Mouse (Mus musculus) WW6 (cell line): ENCODE results near the gene Brdt.
"Not testable (repeated sequence)": the region's sequence is repeated elsewhere in the genome, so short reads cannot be mapped to it uniquely, and the experiment has no call there.

ENCODE experiments used
- DNase-seq: peaks from one replicate; pipeline ENCODE4 v3.0.0-alpha.2; 2013; ENCODE audit warnings: low read depth, low spot score

Gene Brdt

DNA sequence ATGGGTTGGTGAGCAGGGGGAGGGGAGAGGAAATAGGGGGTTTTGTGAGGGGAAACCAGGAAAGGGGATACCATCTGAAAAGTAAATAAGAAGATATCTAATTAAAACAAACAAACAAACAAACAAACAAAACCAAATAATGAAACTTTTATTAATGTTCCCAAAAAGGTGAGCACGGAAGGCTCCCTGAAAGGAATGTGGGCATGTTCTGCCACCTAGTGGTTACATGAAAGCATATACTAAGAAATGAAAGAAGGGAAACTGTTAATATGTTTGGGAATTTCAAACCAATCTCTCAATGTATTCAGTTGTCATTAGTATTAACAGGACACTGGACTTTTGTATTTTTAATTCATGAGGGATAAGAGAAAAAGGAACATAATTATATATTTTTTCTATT lies 10.3 kb upstream of the Brdt start:
- no peak for DNase-seq

GRCm38 (mm10) chr5:107340404-107340803 lies 9.4 kb downstream of the Brdt start:
- DNase-seq: no peak

DNA sequence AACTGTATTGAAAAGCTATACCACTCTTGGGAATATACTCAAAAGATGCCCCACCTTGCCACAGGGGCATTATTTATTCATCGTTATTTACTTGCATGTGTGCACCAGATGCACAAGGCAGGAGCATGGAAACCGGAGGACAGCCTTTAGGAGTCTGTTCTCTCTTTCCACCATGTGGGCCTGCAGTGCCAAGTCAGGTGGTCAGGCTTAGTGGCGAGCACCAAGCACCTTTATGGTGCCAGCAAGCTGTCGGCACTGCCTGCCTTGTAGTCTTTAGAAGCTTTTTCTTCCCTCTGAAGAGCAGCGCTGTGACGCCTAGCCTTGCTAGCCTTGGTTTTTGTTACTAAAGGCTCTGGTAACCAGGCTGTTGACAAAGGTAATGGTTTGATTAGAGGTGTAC lies 11.9 kb downstream of the Brdt start:
- DNase-seq: no peak

DNA sequence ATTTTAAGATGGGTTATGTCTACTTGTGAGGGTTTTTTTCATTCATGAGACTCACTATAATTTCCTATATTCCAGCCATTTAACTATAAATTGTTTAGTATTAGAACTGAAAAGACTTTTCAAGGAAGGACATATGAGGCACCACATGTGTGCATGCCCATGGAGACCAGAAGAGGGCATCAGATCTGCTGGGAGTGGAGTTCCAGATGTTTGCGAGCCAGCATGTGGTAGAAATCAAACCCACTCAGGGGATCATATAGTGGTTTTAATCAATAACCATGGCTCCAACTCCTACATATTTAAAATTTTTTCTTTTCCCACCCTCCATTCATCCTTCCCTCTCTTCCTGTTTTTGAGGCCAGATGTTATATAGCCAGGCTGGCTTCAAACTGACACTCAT lies 15.3 kb downstream of the Brdt start:
- DNase-seq: no peak

GRCm38 (mm10) chr5:107352566-107352965 lies 21.6 kb downstream of the Brdt start:
- no peak for DNase-seq

DNA sequence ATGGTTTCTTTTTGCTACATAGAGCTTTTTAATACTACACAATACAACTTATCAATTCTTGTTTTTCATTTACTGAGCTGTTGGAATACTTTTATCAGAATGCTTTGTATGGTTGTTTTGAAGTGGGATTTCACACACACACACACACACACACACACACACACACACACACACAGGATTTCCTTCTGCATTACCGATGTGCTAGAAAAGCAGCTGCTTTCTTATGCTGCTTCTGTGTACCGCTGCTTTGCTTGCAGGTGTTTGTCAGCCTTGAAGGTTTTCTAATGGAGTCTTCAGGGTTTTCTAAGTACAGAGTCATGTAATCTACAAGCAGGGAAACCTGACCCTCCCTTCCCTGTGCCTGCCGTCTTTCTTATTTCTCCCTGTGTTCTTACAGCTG lies 23.0 kb downstream of the Brdt start:
- no peak for DNase-seq

DNA sequence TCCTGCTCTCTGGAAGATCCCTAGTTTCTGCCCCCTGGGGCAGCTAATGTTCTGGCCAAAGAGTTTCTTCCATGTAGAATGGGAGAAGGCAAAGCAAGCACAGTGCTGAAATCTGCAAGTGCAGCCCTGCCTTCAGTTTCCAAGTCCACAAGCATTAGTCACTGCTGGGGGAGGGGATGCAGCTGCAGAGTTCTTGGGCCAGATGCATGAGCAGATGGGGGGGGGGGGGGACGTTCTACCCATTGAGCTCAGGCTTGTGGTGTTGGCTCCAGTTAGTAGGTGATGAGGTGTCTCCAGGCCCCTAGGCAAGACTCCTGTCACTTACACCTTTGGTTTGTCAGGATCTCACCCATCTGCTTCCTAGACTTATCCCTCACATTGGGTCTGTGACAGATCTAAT lies 24.8 kb downstream of the Brdt start:
- no peak for DNase-seq

- no peak for DNase-seq
These were observed 26.8 kb downstream of the Brdt start for GRCm38 (mm10) chr5:107357723-107358122.

DNA sequence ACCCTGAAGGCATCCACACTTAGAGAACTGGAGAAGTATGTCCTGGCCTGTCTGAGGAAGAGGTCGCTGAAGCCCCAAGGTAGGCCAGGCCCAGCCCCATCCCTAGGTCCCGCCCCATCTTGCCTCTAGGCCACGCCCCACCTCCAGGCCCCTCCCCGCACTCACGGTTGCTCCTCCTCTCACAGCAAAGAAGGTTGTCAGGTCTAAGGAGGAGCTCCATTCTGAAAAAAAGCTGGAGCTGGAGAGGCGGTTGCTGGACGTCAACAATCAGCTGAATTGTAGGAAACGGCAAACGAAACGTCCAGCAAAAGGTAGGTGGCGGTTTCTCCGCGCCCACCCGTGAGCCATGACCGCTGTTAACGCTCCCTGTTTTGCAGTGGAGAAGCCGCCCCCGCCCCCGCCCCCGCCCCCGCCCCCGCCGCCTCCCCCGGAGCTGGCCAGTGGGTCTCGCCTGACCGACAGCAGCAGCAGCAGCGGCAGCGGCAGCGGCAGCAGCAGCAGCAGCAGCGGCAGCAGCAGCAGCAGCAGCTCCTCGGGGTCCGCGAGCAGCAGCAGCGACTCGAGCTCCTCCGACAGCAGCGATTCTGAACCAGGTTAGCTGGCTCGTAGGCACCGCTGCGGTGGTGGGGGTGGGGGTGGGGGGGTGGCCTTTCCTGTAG lies 28.6 kb downstream of the Brdt start:
- peak; percentile 74 for DNase-seq

GRCm38 (mm10) chr5:107360054-107360730 lies 29.2 kb downstream of the Brdt start:
- no peak for DNase-seq

DNA sequence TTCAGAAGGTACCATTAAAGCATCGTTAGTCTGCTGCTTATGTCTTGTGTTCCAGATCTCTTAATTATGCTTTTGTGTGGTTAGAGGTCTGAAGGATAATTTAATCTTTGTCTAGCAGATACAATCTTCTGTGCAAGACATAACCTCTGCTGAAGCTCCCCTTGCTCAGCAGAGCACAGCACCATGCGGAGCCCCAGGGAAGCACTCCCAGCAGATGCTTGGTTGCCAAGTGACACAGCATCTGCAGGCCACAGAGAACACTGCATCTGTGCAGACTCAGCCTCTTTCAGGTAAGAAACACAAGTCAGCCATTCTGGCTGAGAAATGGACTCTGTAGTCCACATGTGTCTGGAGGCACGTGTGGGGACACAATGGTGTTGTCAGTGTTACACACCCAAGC lies 39.1 kb downstream of the Brdt start:
- DNase-seq: no peak

DNA sequence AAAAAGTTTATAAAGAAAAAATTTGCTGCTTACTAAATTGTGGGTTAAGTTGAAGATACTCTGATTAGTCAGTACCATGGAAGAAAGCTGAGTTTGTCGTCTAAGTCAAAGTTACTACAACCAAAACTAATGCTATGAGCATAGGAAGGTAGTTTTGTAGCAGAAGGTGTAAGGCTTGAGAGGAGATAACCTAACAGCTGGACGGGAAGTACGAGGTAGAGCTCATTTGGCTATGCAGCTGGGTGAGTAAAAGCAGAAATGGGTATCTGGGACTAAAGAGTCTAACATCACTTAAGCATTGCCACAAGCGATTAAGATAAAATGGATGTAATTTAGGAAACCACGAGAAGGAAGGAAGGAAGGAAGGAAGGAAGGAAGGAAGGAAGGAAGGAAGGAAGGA lies 40.4 kb downstream of the Brdt start:
- DNase-seq: no peak

DNA sequence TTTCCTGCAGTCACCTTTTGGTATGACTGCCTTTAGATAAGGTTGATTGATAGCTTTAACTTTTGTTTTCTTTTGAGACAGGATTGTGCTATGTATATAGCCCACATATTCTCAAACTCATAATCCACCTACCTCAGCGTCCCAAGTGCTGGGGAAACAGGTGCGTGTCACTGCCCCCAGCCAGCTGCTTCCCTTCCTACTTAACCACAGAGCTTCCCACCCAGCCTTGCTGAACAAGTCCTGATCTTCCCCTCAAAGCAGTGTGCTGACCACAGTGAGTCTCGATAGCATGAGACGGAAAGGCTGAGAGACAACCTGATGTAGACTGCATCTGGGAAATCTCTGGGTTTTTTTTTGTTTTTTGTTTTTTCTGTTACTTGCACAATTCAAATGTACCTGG lies 42.3 kb downstream of the Brdt start:
- no peak for DNase-seq

DNA sequence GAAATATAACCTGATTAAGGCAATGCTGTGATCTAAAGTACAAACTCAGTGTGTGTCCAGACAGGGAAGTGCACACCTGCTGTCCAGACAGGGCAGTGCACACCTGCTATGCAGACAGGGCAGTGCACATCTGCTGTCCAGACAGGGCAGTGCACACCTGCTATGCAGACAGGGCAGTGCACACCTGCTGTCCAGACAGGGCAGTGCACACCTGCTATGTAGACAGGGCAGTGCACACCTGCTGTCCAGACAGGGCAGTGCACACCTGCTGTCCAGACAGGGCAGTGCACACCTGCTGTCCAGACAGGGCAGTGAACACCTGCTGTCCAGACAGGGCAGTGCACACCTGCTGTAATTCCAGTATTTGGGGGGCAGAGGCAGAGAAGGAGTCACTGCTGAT lies 55.5 kb downstream of the Brdt start:
- not testable (repeated sequence) for DNase-seq

DNA sequence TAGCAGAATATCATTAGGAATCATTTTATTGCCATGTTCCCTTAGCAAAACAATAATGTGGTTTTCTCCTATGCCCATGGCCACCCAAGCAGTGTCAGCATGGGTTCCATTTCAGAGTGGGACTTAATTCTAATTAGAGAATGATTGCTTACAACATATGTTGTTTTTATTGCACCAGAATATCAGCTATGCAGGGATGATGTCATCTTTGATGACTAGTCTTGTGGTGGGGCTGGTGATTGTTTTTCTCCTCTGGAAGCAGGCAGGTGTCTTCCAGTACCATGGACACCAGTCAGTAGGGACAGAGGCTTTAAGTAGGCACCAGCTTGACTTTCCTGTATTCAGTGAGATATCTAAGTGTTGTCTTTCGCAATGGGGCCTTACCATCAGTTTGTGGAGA lies 56.8 kb downstream of the Brdt start:
- DNase-seq: no peak

- DNase-seq: no peak
These were observed 58.4 kb downstream of the Brdt start for GRCm38 (mm10) chr5:107389373-107389772.

DNA sequence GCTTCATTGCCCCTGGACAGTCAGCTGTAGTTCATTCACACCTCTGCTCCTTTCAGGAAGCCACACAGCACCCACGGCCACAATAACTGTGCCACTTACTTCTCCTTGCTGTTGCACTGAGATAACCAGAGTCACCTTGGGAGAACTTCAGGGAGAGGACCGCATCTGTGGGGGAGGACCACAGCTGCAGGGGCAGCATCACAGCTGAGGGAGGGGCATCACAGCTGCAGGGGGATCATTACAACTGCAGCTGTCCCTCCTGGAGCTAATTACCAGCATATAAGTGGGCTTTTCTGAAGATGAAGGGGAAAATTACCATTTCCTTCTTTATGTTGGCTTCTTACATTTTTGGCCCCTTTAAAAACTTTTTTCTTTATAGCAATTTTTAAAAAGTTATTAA lies 63.5 kb downstream of the Brdt start:
- DNase-seq: no peak

GRCm38 (mm10) chr5:107402436-107402835 lies 71.5 kb downstream of the Brdt start, which contains the start of gene Ephx4:
Gene Ephx4, plus strand, starts transcription at chr5:107402736.
- no peak for DNase-seq

GRCm38 (mm10) chr5:107403011-107403946 lies 72.3 kb downstream of the Brdt start:
- no peak for DNase-seq

DNA sequence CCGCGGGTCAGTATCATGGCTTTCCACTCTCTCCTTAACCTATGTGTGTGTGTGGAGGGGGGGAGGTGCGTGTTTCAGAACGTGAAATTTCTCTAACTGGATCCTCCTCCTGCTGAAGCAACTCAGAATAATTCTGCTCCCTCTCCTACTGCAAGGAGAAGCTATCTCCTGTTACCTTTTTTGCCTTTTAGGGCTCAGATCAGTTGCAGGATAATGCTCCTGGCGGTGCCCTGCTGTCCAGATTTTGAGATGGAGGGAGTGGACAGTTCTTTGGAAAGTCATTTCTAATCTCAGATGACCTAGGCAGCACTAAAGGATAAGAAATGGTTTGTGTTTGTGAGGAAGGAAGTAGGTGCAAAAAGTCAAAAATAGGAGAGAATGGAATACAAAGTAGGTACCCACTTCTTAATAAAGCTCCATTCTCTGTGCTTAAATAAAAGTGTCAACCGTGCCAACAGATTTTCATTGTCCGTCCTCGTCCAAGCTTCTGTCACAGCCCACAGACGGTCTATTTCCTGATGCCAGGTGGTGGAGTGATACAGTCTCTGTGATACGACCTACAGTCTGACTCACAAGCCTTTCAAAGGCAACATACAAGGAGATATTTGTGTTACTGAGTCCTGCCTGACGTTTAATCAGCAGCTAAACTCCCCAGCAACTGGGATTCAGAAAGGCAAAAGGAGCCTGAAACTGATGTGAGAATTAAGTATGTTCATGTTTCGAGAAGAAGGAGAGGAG lies 73.2 kb downstream of the Brdt start:
- no peak for DNase-seq

DNA sequence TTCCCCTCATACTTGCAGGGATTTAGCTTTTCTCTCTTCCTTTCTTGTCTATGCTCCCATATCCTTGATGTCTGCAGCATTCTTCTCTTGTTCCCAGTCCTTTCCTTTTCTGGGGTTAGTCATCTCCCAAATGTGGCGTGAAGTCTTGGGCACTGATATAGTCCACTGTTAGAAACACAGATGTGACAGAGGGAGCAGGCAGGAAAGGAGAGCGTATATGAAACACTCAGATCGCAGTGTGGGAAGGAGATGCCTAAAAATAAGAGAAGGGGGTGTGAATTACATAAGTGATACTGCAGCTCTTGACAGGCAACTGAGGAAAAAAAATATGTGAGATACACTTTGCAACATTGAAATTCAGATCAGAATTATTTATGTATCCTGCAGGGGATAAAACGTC lies 74.4 kb downstream of the Brdt start:
- DNase-seq: no peak

DNA sequence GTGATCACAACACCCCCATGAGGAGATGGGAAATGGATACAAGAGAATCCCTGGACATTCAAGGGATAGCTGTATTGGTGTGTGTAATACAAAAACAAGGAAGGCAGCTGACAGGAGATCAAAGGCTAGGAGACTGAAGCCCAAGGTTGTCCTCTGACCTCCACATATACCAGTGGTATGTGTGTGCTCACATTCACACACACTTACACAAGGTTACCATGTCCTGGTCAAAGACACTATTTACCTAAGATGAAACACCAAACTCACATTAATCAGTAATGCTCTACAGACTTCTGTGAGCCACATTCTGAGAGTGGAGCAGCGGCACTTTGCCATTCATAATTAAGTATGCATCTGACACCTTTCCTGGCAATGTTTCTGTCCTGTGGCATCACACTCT lies 79.3 kb downstream of the Brdt start:
- DNase-seq: no peak
